Mouse (Mus musculus) adrenal gland, postnatal 0 days (tissue): ENCODE results near the gene Clptm1. TPM values are rescaled to one million over a fixed set of nuclear protein-coding genes. Genes with fewer than 3 reads are reported as not detected.

Experiments
- polyA plus RNA-seq: library from polyadenylated mRNA; unstranded; fragments of >200 nt; fragmentation: Nextera tagmentation; extraction: Ambion mirVana; gene quantifications from 2 replicates; pipeline ENCODE4 v1.2.1, GENCODE M21; 2015

Gene Clptm1
- polyA plus RNA-seq: 76.8 and 122 TPM in 2 replicates

GRCm38 (mm10) chr7:19664955-19665841, at the start of gene Clptm1:
Gene Clptm1, minus strand, starts transcription at chr7:19665033.

GRCm38 (mm10) chr7:19698907-19699826, 34.3 kb upstream of the Clptm1 start, which contains the start of gene Apoe:
Gene Apoe, minus strand, starts transcription at chr7:19699188.

GRCm38 (mm10) chr7:19691873-19692865, 27.3 kb upstream of the Clptm1 start, which contains the start of gene Apoc1:
Gene Apoc1, minus strand, starts transcription at chr7:19692660.

GRCm38 (mm10) chr7:19681202-19681694, 16.4 kb upstream of the Clptm1 start, which contains the start of the genes Gm44805 and Apoc4:
Gene Gm44805, minus strand, starts transcription at chr7:19681423.
Gene Apoc4, minus strand, starts transcription at chr7:19681479.

GRCm38 (mm10) chr7:19677872-19678271, 13.0 kb upstream of the Clptm1 start, which contains the start of gene Apoc2:
Gene Apoc2, minus strand, starts transcription at chr7:19677941.

GRCm38 (mm10) chr7:19629361-19629734, 35.5 kb downstream of the Clptm1 start, which contains the start of gene Relb:
Gene Relb, minus strand, starts transcription at chr7:19629438.

GRCm38 (mm10) chr7:19603849-19604605, 60.8 kb downstream of the Clptm1 start, which contains the start of gene Clasrp:
Gene Clasrp, minus strand, starts transcription at chr7:19604486.

Other genes with a start within 250 kb of the Clptm1 start
- 8.1 and 10.4 TPM in 2 replicates for gene Mark4, start 206.2 kb downstream of the Clptm1 start, polyA plus RNA-seq
- gene Exoc3l2, start 201.7 kb downstream of the Clptm1 start, polyA plus RNA-seq: 2.6 and 5.1 TPM in 2 replicates
- gene Bloc1s3, start 156.7 kb downstream of the Clptm1 start, polyA plus RNA-seq: 4.9 and 6.2 TPM in 2 replicates
- 129 and 139 TPM in 2 replicates for gene Trappc6a, start 156.6 kb downstream of the Clptm1 start, polyA plus RNA-seq
- 0.06 TPM in 1 of 2 replicates, not detected in the other for gene Nkpd1, start 147.2 kb downstream of the Clptm1 start, polyA plus RNA-seq
- gene Ppp1r37, start 102.0 kb downstream of the Clptm1 start, polyA plus RNA-seq: 19.5 and 22.1 TPM in 2 replicates
- gene Zfp296, start 87.7 kb downstream of the Clptm1 start, polyA plus RNA-seq: 0.33 TPM in 1 of 2 replicates, not detected in the other
- gene Gemin7, start 87.4 kb downstream of the Clptm1 start, polyA plus RNA-seq: 154 and 169 TPM in 2 replicates
- 22.1 and 32.9 TPM in 2 replicates for gene Clasrp, start 60.5 kb downstream of the Clptm1 start, polyA plus RNA-seq
- 14.3 and 18.7 TPM in 2 replicates for gene Relb, start 35.6 kb downstream of the Clptm1 start, polyA plus RNA-seq
- 46.6 and 129 TPM in 2 replicates for gene Apoc2, start 12.9 kb upstream of the Clptm1 start, polyA plus RNA-seq
- 21.0 and 40.0 TPM in 2 replicates for gene Gm44805, start 16.4 kb upstream of the Clptm1 start, polyA plus RNA-seq
- gene Apoc4, start 16.4 kb upstream of the Clptm1 start, polyA plus RNA-seq: 243 and 317 TPM in 2 replicates
- 259 and 269 TPM in 2 replicates for gene Apoc1, start 27.6 kb upstream of the Clptm1 start, polyA plus RNA-seq
- gene Apoe, start 34.2 kb upstream of the Clptm1 start, polyA plus RNA-seq: 1,447 and 1,846 TPM in 2 replicates
- gene Tomm40, start 50.4 kb upstream of the Clptm1 start, polyA plus RNA-seq: 70.2 and 118 TPM in 2 replicates
- gene Nectin2, start 85.5 kb upstream of the Clptm1 start, polyA plus RNA-seq: 53.2 and 64.0 TPM in 2 replicates
- 57.6 and 58.9 TPM in 2 replicates for gene Bcam, start 106.0 kb upstream of the Clptm1 start, polyA plus RNA-seq
- 0.65 and 1.3 TPM in 2 replicates for gene Cblc, start 131.8 kb upstream of the Clptm1 start, polyA plus RNA-seq
- gene Bcl3, start 157.7 kb upstream of the Clptm1 start, polyA plus RNA-seq: 4.0 and 5.9 TPM in 2 replicates
- 0.18 and 0.55 TPM in 2 replicates for gene Gm19345, start 187.0 kb upstream of the Clptm1 start, polyA plus RNA-seq
- gene Ceacam16, start 196.3 kb upstream of the Clptm1 start, polyA plus RNA-seq: not detected in 2 replicates
- not detected in 2 replicates for gene Ceacam19, start 222.9 kb upstream of the Clptm1 start, polyA plus RNA-seq